Mouse (Mus musculus) large intestine, adult 2 months (tissue): ENCODE results near the gene Kcnj15. TPM values are rescaled to one million over a fixed set of nuclear protein-coding genes. Genes with fewer than 3 reads are reported as not detected.

Source experiments
- DNase-seq: peaks from one replicate; pipeline ENCODE4 v3.0.0-alpha.2; 2012; ENCODE audit warnings: low read depth, low spot score
- WGBS: fragments of 180-500 bp; shearing (Covaris S2); methylation state at CpG from one replicate; pipeline ENCODE4 v1.1.7; 2018; 5-methylcytosine and 5-hydroxymethylcytosine counted together
- polyA plus RNA-seq: library from polyadenylated mRNA; depleted of rRNA; stranded (reverse); fragments of >200 nt; gene quantifications from 2 replicates; pipeline ENCODE4 v1.2.3, GENCODE M21; 2012

Kcnj15 gene
- polyA plus RNA-seq, 1 experiment: 0.27 TPM

DNA sequence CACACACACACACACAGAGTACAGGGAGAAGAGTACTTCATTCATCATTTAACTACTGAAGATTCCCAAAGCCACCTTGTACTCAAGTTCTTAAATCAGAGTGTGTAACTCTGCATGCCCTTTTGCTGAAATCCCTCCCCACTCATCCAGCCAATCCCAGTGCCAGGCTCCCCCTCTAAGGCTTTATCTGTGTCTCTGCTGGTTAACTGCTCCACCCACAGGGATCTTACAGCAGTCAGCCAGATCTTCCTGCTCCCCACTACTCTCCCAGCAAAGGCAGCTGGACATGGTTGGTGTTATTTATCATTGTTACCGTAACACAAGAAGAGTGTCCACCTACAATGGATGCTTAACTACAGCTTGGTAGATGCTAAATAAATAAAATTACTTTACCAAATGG is 14.0 kb upstream of the Kcnj15 start:
- DNase-seq: no peak
- WGBS: 78% methylated on average over 1 of the region's 1 CpGs

- no peak for DNase-seq
- WGBS: 83% methylated on average over 12 of the region's 12 CpGs
Measured at GRCm38 (mm10) chr16:95244626-95245303, 12.6 kb upstream of the Kcnj15 start.

GRCm38 (mm10) chr16:95245499-95245898 is 11.9 kb upstream of the Kcnj15 start:
- no peak for DNase-seq
- WGBS: 58% methylated on average over 3 of the region's 3 CpGs

GRCm38 (mm10) chr16:95248646-95249045 is 8.7 kb upstream of the Kcnj15 start:
- WGBS: 52% methylated on average over 5 of the region's 5 CpGs
- DNase-seq: no peak

GRCm38 (mm10) chr16:95256648-95257047 is 710 bp upstream of the Kcnj15 start:
- WGBS: 60% methylated on average over 2 of the region's 2 CpGs
- DNase-seq: no peak

DNA sequence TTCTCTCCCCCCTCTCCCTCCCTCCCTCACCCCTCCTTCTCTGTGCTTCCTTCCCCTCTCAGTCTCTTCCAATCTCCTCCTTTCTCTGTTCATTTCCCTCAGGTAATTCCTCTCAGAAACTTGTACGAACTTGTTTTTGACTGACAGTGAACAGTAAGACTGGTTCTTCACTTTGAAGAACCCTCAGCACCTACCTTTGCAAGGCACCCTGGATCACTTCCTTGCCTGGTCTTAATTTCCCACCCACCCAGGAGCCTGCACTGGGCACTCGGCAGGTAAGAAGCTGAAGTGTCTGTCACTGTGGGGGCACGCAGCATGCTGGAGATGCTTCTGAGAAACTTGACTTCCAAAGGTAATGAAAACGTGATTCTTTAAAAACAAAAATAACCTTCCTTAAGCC is 742 bp downstream of the Kcnj15 start:
- DNase-seq: no peak

DNA sequence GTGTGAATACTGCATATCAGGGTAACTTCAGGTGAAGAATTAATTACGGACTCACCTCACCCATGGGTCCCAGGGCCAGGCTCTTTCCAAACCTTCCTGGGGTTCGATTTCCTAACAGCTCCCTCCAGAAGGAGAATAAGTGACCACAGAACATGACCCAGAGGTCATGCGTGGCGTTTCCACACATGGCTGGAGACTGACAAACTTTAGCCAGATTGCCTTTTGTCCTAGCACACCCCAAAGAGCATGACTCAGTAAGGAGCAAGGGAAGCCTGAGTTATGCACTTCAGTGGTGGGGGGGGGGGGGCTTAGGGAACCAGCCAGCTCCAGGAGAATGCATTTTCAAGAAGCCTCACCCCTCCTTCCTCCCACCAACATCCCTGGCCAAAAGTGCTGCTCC is 2.1 kb downstream of the Kcnj15 start:
- no peak for DNase-seq
- 53% methylated on average over 4 of the region's 4 CpGs for WGBS

More for the DNA sequence above, 742 bp downstream of the Kcnj15 start:
- WGBS: 33% methylated on average over 4 of the region's 4 CpGs

DNA sequence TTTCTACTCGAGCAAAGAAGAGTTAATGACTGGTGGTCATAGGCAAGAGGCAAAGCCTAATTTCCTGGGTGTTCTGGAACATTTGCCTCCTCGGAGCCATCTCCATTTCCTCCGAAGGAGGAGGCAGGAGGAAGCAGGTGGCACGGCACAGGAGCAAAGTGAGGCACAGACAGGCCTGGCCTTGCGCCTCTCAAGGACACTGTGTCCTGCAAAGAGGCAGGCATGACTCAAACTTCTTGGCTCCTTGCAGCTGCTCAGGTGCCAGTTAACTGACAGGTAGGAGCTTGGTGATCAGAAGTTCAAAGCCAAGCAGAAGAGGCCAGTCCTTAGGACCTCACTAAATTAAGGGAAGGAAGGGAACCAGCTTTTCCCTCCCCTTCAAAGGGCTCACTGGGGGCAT is 3.3 kb downstream of the Kcnj15 start:
- WGBS: 59% methylated on average over 5 of the region's 5 CpGs
- no peak for DNase-seq

GRCm38 (mm10) chr16:95261807-95262206 is 4.4 kb downstream of the Kcnj15 start:
- 70% methylated on average over 4 of the region's 4 CpGs for WGBS
- no peak for DNase-seq

DNA sequence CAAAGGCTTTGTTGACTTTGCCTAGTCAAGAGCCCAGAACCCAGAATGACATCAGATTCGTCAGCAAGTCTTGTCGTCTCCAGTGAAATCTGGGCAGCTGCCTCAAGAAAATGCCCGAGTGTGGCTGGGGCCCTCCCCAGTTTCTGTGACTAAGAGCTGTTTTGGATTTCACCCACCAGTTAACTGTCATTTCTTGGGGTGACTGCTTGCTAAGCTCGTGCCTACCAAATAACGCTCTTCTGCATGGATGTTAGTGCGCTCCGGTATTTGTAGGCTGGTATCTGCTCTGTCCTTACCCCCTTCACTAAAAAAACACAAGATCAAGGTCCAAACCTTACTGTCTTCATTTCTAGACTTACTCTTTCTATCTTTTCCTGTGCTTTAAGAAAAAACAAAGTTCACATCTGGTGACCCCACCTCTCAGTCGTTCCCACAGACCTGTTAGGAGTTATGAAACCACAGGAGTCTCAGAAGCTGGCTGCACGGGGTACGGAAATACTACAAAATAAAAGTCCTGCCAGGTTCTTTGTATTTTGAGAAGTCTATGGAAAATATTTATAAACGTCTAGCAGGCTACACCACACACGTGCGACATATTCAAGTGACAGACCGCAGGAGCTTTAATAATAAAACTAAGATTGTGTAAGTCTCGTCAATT is 5.5 kb downstream of the Kcnj15 start:
- no peak for DNase-seq
- 72% methylated on average over 15 of the region's 15 CpGs for WGBS

DNA sequence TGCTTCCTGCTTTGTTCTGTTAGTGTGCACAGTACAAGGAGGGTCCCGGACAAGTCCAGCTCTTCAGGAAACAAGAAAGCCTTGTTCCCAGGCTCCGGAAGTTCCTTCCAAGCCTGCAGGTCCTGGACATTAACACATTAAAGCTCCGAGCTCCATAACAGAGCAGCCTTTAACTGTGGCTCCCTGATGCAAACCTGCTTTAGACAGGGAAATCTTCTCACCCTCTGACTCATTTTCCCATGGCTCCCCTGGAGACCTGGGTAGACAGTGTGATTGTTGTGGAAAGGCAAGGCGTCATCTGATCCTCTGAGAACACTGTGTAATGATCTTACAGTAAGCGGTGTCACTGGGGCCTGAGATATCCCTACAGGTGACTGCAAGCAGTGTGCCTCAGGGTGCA is 7.0 kb downstream of the Kcnj15 start:
- no peak for DNase-seq
- 74% methylated on average over 5 of the region's 5 CpGs for WGBS

GRCm38 (mm10) chr16:95267481-95268183 is 10.3 kb downstream of the Kcnj15 start:
- DNase-seq: no peak
- 63% methylated on average over 11 of the region's 11 CpGs for WGBS

GRCm38 (mm10) chr16:95269610-95270009 is 12.3 kb downstream of the Kcnj15 start:
- 29% methylated on average over 6 of the region's 6 CpGs for WGBS
- DNase-seq: no peak

GRCm38 (mm10) chr16:95273101-95273500 is 15.7 kb downstream of the Kcnj15 start:
- WGBS: 60% methylated on average over 2 of the region's 2 CpGs
- DNase-seq: no peak

GRCm38 (mm10) chr16:95275713-95276502 is 18.6 kb downstream of the Kcnj15 start:
- DNase-seq: no peak

GRCm38 (mm10) chr16:95279015-95279414 is 21.7 kb downstream of the Kcnj15 start:
- 37% methylated on average over 3 of the region's 3 CpGs for WGBS
- no peak for DNase-seq

More at GRCm38 (mm10) chr16:95275713-95276502, 18.6 kb downstream of the Kcnj15 start:
- WGBS: 72% methylated on average over 10 of the region's 10 CpGs

- 93% methylated on average over 3 of the region's 3 CpGs for WGBS
- no peak for DNase-seq
Measured at GRCm38 (mm10) chr16:95280338-95280737, 23.0 kb downstream of the Kcnj15 start.

- DNase-seq: no peak
- WGBS: 77% methylated on average over 10 of the region's 10 CpGs
Measured at GRCm38 (mm10) chr16:95283369-95283768, 26.0 kb downstream of the Kcnj15 start.

GRCm38 (mm10) chr16:95284085-95284727 is 26.8 kb downstream of the Kcnj15 start:
- 62% methylated on average over 12 of the region's 12 CpGs for WGBS
- no peak for DNase-seq
